Mouse (Mus musculus): ENCODE results near the gene Mvk.
A peak's percentile ranks its signal among the peaks of the same experiment; 100 is the strongest.

Gene Mvk

DNA sequence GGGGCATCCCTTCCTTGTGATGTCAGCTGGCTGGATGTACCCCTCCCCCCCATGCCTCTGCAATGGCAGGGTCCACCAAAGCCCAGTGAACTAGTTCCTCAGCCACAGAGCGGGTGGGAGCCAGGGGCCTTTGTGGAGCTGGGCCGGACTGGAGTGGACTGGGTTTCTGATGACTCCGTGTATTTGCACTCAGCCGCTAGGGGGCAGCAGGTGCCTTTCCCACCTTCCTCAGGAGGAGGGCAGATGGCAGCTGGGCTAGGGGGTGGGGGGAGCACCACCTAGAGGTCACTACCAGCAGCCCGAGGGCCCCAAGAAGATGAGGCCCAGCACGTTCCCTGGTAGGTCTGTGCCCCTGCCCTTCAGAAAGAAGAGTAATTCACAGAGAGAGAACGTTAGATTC is 17.2 kb downstream of the Mvk start:
- DNase-seq: peak; percentile 89

DNA sequence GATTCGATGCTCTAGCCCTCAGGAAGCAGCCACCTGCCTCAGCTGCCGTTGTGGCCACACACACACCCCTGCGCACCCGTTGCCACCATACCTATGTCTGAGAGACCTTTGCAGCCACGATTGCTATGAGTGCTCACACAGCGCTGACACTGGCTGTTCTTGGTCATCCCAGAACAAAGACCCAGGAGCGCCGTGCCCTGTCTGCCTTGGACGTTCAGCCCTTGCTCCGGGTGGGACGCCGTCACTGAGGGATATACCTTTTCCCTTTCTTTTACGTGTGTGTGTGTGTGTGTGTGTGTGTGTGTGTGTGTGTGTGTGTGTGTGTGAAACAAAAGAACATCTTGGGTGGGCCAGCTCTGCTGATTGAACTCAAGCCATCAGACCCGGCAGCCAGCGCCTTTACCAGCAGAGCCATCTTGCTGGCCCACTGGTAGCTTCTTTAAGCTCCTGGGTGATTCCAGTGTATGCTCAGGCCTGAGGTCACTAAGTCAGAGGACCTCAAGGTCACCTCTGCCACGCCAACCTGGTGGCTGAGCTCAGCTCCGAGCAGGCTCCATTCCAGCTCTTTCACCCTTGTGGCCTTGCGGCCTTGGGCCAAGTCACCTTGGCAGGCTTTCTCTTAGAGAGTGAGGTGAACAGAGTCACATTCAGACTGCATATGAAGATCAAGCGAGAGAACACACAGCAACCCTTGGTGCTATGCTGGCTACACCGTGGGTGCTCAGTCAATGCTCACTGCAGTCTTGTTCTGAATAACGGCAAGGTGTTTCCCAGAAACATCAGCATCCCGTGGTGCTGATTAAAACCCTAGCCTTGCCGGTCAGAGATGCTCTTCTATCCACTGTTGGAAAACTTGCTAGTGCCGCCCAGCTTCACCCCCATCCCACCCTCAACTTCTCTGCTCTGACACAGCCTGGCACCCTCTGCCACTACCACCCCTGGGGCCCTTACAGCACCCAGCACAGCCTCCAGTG is 18.3 kb downstream of the Mvk start:
- no peak for DNase-seq

DNA sequence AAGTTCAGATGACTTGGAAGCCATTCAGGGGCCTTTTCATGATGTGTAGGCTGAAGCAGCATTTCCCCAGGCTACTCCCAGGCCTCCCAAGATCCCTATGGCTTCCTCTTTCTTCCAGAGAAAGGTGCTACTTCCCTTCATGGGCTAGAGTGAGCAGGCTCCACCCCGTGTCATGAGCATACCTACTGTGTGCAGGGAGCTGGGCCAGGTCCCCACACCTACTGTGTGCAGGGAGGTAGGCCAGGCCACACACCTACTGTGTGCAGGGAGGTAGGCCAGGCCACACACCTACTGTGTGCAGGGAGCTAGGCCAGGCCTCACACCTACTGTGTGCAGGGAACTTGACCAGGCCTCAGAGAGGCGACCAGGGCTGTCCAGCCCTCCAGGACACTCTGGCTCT is 20.5 kb downstream of the Mvk start:
- no peak for DNase-seq

DNA sequence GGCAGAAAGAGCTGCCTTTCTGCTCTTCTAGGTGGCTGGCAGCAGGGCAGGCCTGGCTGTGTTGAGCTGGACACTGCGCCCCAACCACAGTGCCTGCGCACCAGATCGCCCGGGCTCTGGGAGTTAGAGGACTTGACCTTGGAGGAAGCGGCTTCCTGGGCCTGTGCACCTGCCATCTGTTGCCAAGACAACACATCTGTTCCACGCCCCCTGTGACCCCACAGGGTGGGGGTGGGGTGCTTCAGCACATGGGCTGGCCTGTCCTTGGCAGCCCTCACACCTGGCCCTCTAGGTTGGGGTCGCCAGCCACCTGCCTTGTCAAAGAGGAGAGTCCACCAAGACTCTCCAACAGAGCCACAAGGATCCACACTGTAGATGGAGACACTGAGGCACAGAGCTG is 21.6 kb downstream of the Mvk start:
- peak; percentile 60 for DNase-seq

DNA sequence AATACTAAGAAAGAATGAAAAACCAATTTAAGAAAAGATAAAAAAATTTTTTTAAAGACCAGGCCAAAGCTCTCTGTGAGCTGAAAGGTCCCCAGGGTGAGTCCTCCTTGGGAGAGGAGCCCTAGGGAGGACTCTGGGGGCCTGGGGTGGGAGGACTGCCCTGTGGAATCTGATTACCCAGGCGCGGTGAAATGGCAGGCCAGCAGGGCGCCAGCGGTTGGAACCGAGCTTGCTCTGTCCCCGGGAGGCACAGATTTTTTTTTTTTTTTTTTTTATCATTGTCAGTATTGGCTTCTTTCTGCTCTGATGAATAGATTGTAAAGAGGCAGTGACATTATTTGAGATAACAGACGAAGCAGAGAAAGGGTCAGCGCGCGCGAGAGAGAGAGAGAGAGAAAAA is 22.9 kb downstream of the Mvk start:
- no peak for DNase-seq

DNA sequence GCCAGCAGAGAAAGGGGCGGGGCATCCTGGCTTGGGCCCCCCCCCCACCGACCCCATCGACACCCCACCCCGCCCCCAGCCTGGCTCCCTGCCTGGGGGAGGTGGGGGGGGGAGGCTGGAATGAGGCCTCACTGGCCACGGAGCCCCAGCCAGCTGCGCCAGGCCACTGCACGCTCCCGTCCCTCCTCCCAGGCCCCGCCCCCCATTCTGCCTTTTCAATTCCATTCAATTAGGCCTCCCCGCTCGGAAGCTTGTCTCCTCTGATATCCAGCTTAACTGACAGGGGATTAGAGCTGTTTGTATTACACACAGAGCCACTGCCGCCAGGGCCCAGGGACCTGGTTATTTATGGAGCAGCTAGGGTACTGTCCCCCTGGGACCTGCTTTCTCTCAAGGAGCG is 23.4 kb downstream of the Mvk start:
- DNase-seq: peak; percentile 96

DNA sequence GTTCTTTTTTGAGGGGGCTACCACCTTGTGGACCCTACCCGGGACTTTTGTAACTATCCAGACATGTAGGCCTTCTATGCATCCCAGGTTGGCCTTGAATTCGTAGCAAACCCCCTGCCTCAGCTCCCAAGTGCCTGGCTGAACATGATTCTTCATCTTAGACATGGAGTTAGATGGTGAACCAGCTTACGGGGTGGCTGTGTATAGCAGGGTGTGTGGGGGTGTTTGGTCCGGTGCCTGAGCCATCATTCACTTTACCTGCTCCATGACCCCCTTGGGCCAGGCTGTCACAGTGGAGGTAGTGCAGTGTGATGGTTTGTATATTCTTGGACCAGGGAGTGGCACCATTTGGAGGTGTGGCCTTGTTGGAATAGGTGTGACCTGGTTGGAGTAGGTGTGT is 23.9 kb downstream of the Mvk start:
- no peak for DNase-seq

DNA sequence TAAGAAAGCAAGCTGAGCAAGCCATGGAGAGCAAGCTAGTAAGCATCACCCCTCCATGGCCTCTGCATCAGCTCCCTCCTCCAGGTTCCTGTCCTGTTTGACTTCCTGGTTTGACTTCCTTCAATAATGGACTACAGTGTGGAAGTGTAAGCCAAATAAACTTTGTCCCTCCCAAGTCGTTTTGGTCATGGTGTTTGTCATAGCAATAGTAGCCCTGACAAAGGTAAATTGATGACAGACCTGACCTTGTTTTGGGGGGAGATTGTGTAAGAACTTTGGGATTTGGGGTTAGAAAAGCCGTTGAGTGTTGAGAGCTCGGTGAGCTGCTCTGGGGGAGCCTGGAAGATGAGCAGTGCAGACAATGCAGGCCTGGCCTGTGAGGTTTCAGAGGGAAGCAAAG is 26.3 kb downstream of the Mvk start:
- DNase-seq: no peak

DNA sequence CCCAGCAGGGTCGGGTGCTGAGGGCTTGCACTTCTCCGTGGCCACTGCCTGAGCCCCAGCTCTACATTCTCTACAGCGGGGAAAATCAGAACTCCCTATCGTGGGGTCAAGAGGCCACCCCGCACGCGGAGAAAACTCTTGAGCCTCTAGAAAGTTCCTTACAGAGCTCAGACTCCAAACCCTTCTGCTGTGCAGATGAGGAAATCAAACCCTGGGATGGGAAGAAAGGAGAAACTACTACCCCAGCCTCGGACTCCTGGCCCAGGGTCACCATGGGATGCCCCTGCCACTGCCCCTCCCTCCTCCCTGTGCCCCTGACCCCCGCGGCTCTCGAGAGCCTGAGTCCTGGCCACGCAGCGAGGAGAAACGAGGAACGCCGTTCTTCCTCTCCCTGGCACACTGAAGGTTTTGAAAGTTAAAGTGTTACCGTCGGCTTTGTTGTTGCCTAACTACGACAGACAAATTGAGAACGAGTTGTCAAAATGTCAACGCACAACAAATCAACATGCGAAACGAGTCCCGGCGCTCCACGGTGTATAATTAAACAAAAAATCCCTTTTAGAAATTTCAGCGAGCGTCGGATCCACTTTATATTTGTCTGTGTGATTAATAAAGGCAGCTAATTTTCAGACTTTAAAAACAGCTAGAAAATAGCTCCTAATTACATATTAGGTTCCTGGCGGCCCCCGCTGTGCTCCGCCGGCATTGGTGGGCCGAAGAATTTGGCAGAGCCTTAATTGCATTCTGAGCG is 30.8 kb downstream of the Mvk start:
- peak; percentile 33 for DNase-seq

DNA sequence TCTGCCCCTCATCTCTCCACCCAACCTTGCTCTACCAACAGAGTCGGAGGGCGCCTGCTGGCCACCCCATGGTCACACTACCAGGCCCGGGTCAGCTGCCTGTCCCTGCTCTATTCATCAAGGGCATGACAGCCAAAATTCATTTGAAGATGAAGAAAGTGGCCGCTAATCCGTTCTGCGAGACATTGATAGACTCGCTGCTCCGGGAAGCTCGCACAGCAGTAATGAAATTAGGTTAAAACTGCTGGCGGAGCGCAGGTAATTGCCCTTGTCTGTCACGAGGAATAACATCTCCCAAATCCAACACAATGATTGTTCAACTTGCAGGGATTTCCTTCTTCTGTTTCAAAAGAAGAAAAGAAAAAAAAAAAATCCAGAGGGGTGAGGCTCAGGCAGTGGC is 34.2 kb downstream of the Mvk start:
- no peak for DNase-seq

DNA sequence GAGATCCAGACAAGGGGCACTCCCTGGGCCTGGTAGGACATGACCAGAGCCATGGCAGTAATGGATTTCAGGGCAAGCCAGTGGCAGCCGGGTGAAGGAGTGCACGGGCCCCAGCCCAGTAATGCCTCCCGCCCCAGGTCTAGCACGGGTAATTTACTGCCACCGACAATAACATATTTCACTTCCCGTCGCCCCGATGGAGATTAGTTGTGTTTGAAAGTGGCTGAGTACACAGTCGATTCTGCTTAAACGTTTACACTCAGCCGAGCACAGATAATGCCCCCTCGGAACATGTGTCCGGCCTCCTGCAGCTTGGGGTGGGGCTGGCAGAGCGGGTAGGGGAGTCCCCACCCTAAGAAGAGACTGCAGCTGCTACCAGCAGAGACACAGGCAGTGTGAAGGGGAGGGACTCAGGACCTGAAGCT is 38.5 kb downstream of the Mvk start:
- DNase-seq: peak; percentile 57

DNA sequence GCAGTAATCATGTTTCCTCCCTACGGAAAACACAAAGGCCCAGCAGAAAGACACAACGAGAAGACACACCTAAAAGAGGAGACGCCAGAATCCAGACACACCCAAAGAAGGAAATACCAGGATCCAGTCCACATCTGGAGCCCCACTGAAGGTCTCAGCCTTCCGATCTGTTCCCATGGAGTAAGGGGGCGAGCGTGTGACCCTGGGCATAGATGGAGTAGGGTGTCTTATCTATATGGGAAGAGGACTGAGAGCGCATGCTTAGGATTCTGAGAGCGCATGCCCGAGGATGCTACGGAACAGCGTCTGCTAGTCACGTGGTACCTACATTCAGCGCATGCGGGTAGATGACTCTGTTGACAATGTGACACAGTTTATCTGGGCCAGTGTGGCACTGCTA is 41.6 kb downstream of the Mvk start:
- DNase-seq: no peak

DNA sequence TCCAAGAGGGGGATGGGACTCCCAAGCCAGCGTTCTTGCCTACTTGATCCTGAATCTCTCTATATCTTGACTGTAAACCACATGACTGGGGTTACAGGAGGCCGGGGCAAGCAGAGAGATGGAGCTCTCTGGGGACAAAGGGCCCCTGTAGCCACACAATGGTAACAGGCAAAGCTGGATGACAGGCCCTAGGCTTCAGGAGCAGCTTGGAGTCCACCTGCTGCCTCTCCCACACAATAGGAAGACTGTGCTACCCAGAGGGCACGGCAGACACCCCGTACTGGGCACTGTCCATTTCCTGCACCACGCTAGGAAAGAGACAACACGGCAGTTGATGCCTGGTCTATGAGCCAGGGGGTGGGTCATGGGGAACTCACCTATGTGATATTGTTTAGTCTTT is 45.5 kb downstream of the Mvk start:
- no peak for DNase-seq

DNA sequence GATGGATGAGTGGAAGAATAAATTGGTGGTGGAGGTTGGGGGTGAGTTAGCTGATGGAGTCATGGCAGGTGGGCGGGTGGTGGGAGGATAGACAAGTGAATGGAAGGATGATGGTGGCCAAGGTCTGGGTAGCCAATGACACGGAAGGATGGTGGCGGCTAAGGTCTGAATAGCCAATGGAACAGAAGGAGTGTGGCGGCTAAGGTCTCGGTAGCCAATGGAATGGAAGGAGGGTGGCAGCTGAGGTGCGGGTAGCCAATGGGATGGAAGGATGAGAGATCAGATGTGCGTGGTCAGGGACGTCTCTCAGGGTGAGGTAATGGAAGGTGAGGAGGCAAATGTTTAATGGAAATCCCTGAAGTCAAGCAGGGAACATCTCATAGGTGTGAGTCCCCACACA is 46.2 kb downstream of the Mvk start:
- DNase-seq: no peak

DNA sequence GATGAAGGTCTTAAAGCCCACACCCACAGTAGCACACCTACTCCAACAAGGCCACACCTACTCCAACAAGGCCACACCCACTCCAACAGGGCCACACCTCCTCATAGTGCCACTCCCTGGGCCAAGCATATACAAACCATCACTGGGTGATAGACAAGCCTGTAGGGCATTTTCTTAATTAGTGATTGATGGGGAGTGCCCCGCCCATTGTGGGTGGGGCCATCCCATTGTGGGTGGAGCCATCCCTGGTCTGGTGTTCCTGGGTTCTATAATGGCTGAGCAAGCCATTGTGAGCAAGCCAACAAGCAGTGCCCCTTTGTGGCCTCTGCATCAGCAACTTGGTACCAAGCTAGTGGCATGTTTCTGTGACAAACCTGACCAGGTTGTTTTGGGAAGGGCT is 50.7 kb downstream of the Mvk start:
- DNase-seq: no peak

DNA sequence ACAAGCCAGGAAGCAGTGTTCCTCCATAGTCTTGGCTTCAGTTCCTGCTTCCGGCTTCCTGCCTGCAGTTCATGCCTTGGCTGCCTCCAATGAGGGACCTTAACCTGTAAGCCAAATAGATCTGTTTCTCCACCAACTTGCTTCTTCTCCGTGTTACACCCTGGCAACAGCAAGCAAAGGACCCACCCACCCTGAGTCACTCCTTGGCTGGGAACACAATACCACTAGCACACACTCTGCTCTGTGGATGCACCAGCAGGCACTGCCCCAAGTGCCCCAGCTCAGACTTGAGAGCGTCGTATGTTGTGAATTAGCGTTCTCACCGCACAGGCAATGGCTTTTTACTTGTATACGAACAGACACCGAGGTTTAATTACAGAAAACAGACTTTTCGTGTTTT is 57.2 kb downstream of the Mvk start:
- no peak for DNase-seq

DNA sequence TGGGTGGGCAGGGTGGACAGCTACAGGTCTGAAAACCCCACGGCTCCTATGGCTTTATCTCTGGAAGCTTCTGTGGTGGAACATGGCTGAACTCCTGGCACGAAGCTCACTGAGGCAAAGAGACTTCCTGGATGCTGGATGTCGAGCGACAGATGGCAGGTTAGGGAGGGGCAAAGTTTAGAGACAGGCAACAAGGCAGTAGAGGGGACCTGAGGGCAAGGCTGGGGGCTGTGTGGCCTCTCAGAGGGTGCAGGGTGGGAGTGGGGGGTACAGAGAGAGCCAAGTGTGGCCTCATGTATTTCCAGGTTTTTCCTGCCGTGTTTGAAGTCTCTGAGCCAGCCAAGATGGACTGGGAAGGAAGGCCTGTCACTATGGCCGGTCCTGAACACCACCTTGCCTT is 60.8 kb downstream of the Mvk start:
- DNase-seq: no peak

DNA sequence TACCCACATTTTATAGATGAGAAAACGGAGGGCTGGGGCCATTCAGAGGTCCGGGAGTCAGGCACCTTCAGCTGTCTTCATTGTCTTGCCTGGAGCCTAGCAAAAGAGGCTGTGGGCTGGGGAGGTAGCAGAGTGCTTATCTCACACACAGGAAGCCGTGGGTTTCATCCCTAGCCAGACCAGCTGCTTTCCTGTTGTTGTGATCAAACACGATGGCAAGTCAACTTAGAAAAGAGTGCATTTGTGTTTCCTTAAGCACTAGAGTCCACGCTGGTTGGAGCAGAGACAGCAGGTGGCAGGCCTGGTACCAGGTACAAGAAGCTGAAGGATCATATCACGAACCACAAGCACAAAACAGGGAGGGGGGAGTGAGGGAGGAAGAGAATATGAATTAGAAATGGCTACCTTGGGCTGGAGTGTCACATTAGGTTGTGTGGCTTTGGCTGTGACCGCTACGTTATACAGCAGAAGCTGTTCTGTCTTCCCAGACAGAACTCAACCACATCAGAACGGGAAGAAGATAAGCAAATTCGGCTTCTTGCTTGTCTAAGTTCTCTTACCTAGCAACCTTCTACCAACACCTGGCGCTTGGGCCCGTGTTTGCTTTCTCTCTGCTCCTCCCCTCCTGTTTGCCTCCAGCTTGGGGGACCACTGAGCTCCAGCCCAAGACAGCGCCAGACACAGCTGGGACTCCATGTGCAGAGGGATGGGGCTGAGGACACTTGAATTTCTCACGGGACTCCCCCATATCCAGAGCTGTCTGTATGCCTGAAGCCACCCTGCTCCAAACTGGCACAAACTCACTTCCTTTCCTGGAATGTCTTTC is 61.4 kb downstream of the Mvk start:
- DNase-seq: no peak

DNA sequence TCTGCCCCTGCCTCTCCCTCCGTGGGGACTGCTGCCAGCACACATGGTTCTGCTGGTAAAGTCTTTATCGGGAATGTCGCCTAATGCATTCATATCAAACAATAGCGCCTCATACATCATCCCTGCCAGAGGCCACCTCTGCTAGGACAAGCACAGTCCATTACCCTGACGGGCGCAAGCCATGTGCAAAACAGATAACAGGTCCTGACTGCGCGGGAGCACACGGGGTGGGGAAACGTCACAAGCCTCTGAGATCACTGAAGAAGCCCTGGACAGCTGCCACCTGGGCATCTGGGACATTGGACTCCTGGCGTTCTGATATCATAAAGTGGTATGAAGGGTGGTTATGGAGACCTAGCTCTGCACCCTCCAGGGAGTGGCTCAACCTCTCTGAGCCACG is 63.3 kb downstream of the Mvk start:
- DNase-seq: peak; percentile 25

DNA sequence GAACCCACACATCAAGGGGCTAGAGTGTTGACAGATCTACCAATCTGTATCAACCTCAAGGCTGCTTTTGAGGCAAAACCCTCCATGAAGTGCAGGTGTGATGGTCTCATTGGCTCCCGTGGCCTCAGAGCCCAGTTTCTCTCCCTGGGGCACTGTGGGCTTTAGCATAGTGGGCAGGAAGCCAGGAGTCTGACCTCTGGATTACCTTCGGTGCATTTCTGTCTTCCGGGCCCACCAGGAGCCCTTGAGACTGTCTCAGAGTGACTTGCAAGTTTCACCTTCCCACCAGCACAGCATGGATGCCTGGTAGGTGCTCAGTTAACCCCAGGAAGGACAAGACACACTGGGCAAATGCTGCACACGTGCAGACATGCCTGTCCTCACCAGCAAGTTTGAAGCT is 63.9 kb downstream of the Mvk start:
- no peak for DNase-seq

DNA sequence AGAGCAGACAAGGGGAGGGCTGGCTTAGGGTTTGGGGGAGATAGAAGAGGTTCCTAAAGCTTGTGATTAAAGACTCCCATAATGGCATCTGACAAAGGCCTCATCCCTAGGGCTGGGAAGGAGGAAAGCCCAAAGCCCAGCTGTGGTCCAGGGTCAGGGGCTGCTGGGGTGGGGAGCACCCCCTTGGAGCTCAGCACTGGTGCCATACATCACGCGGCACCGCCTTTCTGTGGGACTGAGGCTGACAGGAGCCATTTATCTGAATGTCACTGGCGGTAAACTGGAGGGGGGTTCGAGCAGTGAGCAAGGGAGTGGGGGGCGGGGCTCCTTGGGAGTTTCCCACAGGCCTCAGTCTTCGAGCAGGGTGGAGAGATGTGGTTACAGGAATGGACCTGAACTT is 65.4 kb downstream of the Mvk start:
- DNase-seq: peak; percentile 41
